Mouse (Mus musculus): Measurements from ENCODE around the gene Shroom4. TPM values are rescaled to one million over a fixed set of nuclear protein-coding genes. Genes with fewer than 3 reads are reported as not detected.
A peak's percentile ranks its signal among the peaks of the same experiment; 100 is the strongest.

Shroom4 gene
- 6.9 and 8.5 TPM in 2 replicates for polyA plus RNA-seq (2014; fragmentation: Nextera tagmentation; extraction: Ambion mirVana)

GRCm38 (mm10) chrX:6399626-6400397 is at the start of gene Shroom4:
TSS of gene Shroom4 (plus strand) at chrX:6399854.
- Histone ChIP-seq H3K27ac (replicated peaks; ENCODE audit: low read depth, low read length) (peak within 1 kb of the TSS; percentile 81), H3K36me3 (ENCODE audit: control insufficient read depth, insufficient read depth, low read length) (no peaks in the 10 kb centered on the region), H3K27me3 (replicated peaks; ENCODE audit: control insufficient read depth, insufficient read depth, low read length) (no peaks in the 10 kb centered on the region), H3K9ac (ENCODE audit: low read depth, low read length) (peak within 1 kb of the TSS; percentile 76), H3K9me3 (ENCODE audit: control insufficient read depth, low read length) (no peaks in the 10 kb centered on the region), H3K4me2 (ENCODE audit: low read depth, low read length) (peak within 1 kb of the TSS; percentile 55), H3K4me1 (ENCODE audit: control insufficient read depth, insufficient read depth, low read length) (no peaks in the 10 kb centered on the region; the same call in 1 of the 2 replicates), H3K4me3 (ENCODE audit: low read depth, low read length) (peak within 1 kb of the TSS; percentile 60)
- DNase-seq (ENCODE audit: low spot score) (peak; percentile 95), ATAC-seq (ENCODE audit: low read depth) (peak; percentile 97)
- WGBS, result 14% methylated on average over 36 of the region's 55 CpGs

DNA sequence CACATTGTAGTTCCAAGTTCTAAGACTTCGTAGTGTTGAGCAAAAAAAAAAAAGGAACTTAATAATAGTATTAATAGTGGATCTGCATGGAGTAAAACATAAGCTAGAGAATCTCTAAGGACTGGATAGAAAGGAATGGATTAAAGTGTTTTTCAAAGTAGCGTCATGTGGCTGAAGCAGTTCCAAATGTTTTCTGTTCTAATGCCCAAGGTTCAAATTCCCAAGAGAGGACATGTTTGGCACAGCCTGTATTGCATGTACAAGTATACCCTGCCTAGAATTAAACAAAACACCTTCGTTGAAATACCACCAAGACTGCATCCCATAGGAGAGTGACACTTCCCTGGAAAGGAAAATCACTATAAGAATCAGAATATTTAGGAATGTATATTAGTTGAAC is 42.8 kb upstream of the Shroom4 start:
- Histone ChIP-seq H3K27me3 (replicated peaks; ENCODE audit: control insufficient read depth, insufficient read depth, low read length) (no peaks in the 10 kb centered on the region), H3K4me3 (ENCODE audit: low read depth, low read length) (no peak overlapping the region), H3K9ac (ENCODE audit: low read depth, low read length) (no peak overlapping the region), H3K36me3 (ENCODE audit: control insufficient read depth, insufficient read depth, low read length) (no peaks in the 10 kb centered on the region), H3K4me1 (ENCODE audit: control insufficient read depth, insufficient read depth, low read length) (no peaks in the 10 kb centered on the region), H3K9me3 (ENCODE audit: control insufficient read depth, low read length) (no peaks in the 10 kb centered on the region), H3K4me2 (ENCODE audit: low read depth, low read length) (no peak overlapping the region), H3K27ac (replicated peaks; ENCODE audit: low read depth, low read length) (no peak overlapping the region)
- WGBS, result 66% methylated on average over 3 of the region's 3 CpGs
- ATAC-seq (ENCODE audit: low read depth) (no peak), DNase-seq (ENCODE audit: low spot score) (peak; percentile 0)

- Histone ChIP-seq H3K36me3 (ENCODE audit: control insufficient read depth, insufficient read depth, low read length) (no peaks in the 10 kb centered on the region), H3K4me1 (ENCODE audit: control insufficient read depth, insufficient read depth, low read length) (no peaks in the 10 kb centered on the region), H3K4me2 (ENCODE audit: low read depth, low read length) (no peak overlapping the region), H3K27me3 (replicated peaks; ENCODE audit: control insufficient read depth, insufficient read depth, low read length) (no peaks in the 10 kb centered on the region), H3K4me3 (ENCODE audit: low read depth, low read length) (no peak overlapping the region), H3K27ac (replicated peaks; ENCODE audit: low read depth, low read length) (no peak overlapping the region), H3K9ac (ENCODE audit: low read depth, low read length) (no peak overlapping the region), H3K9me3 (ENCODE audit: control insufficient read depth, low read length) (no peaks in the 10 kb centered on the region)
- WGBS, result 62% methylated on average over 6 of the region's 6 CpGs
- DNase-seq (ENCODE audit: low spot score) (no peak), ATAC-seq (ENCODE audit: low read depth) (no peak)
These were observed 42.0 kb upstream of the Shroom4 start for GRCm38 (mm10) chrX:6357503-6358114.

- no peaks in the 10 kb centered on the region for H3K36me3 ChIP-seq (ENCODE audit: control insufficient read depth, insufficient read depth, low read length)
- 81% methylated on average over 1 of the region's 1 CpGs for WGBS
These were observed 30.8 kb upstream of the Shroom4 start for GRCm38 (mm10) chrX:6368822-6369221.

GRCm38 (mm10) chrX:6370706-6371105 is 28.9 kb upstream of the Shroom4 start:
- ATAC-seq (ENCODE audit: low read depth) (no peak), DNase-seq (ENCODE audit: low spot score) (no peak)
- Histone ChIP-seq H3K27me3 (replicated peaks; ENCODE audit: control insufficient read depth, insufficient read depth, low read length) (no peaks in the 10 kb centered on the region), H3K4me3 (ENCODE audit: low read depth, low read length) (no peak overlapping the region), H3K9me3 (ENCODE audit: control insufficient read depth, low read length) (no peaks in the 10 kb centered on the region), H3K4me1 (ENCODE audit: control insufficient read depth, insufficient read depth, low read length) (no peaks in the 10 kb centered on the region), H3K27ac (replicated peaks; ENCODE audit: low read depth, low read length) (no peak overlapping the region), H3K9ac (ENCODE audit: low read depth, low read length) (no peak overlapping the region), H3K4me2 (ENCODE audit: low read depth, low read length) (no peak overlapping the region), H3K36me3 (ENCODE audit: control insufficient read depth, insufficient read depth, low read length) (no peaks in the 10 kb centered on the region)
- 75% methylated on average over 3 of the region's 3 CpGs for WGBS

More at GRCm38 (mm10) chrX:6368822-6369221, 30.8 kb upstream of the Shroom4 start:
- Histone ChIP-seq H3K4me2 (ENCODE audit: low read depth, low read length) (no peak overlapping the region), H3K27ac (replicated peaks; ENCODE audit: low read depth, low read length) (no peak overlapping the region), H3K4me3 (ENCODE audit: low read depth, low read length) (no peak overlapping the region), H3K9me3 (ENCODE audit: control insufficient read depth, low read length) (no peaks in the 10 kb centered on the region), H3K4me1 (ENCODE audit: control insufficient read depth, insufficient read depth, low read length) (no peaks in the 10 kb centered on the region), H3K27me3 (replicated peaks; ENCODE audit: control insufficient read depth, insufficient read depth, low read length) (no peaks in the 10 kb centered on the region), H3K9ac (ENCODE audit: low read depth, low read length) (no peak overlapping the region)
- DNase-seq (ENCODE audit: low spot score) (no peak), ATAC-seq (ENCODE audit: low read depth) (no peak)

DNA sequence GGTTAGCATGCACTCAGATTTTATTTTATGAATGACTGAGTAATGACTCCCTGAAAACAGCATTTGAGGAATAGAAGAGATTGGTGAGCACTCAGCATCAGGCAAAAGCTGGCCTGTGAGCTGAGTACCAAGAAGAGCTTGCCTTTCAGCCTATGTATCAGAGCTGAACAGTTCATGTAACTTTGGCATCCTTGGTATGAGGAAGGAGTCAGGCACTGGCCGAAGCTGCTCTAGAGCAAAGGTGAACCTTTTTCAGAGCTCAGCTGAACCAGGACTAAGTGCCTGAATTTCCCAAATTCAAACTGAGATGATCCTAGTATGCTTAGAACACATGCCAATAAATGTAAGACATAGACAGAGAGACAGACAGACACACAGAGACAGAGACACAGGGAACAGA is 5.8 kb upstream of the Shroom4 start:
- Histone ChIP-seq H3K27me3 (replicated peaks; ENCODE audit: control insufficient read depth, insufficient read depth, low read length) (no peaks in the 10 kb centered on the region), H3K9me3 (ENCODE audit: control insufficient read depth, low read length) (no peaks in the 10 kb centered on the region), H3K27ac (replicated peaks; ENCODE audit: low read depth, low read length) (no peak overlapping the region), H3K4me2 (ENCODE audit: low read depth, low read length) (no peak overlapping the region), H3K9ac (ENCODE audit: low read depth, low read length) (no peak overlapping the region), H3K4me3 (ENCODE audit: low read depth, low read length) (no peak overlapping the region), H3K4me1 (ENCODE audit: control insufficient read depth, insufficient read depth, low read length) (no peaks in the 10 kb centered on the region), H3K36me3 (ENCODE audit: control insufficient read depth, insufficient read depth, low read length) (no peaks in the 10 kb centered on the region)
- no peak for DNase-seq (ENCODE audit: low spot score)
- 58% methylated on average over 1 of the region's 1 CpGs for WGBS
- no peak for ATAC-seq (ENCODE audit: low read depth)

- Histone ChIP-seq H3K9me3 (ENCODE audit: control insufficient read depth, low read length) (no peaks in the 10 kb centered on the region), H3K4me1 (ENCODE audit: control insufficient read depth, insufficient read depth, low read length) (no peaks in the 10 kb centered on the region; the same call in 1 of the 2 replicates), H3K4me2 (ENCODE audit: low read depth, low read length) (peak overlapping the region; percentile 55), H3K27me3 (replicated peaks; ENCODE audit: control insufficient read depth, insufficient read depth, low read length) (no peaks in the 10 kb centered on the region), H3K9ac (ENCODE audit: low read depth, low read length) (0 out of 2 replicates have a peak overlapping the region, but pooled peaks have one; percentile 27), H3K27ac (replicated peaks; ENCODE audit: low read depth, low read length) (peak overlapping the region; percentile 81), H3K36me3 (ENCODE audit: control insufficient read depth, insufficient read depth, low read length) (no peaks in the 10 kb centered on the region), H3K4me3 (ENCODE audit: low read depth, low read length) (peak overlapping the region; percentile 60)
- WGBS, result 64% methylated on average over 1 of the region's 1 CpGs
- ATAC-seq (ENCODE audit: low read depth) (no peak), DNase-seq (ENCODE audit: low spot score) (no peak)
These were observed 461 bp upstream of the Shroom4 start for GRCm38 (mm10) chrX:6399193-6399592.

- ATAC-seq (ENCODE audit: low read depth), result peak; percentile 21
- WGBS, result 4% methylated on average over 5 of the region's 49 CpGs
- peak; percentile 52 for DNase-seq (ENCODE audit: low spot score)
- peak overlapping the region; percentile 81 for H3K27ac ChIP-seq (replicated peaks; ENCODE audit: low read depth, low read length)
- peak overlapping the region; percentile 60 for H3K4me3 ChIP-seq (ENCODE audit: low read depth, low read length)
- H3K4me2 ChIP-seq (ENCODE audit: low read depth, low read length), result peak overlapping the region; percentile 55
- H3K9me3 ChIP-seq (ENCODE audit: control insufficient read depth, low read length), result no peaks in the 10 kb centered on the region
- H3K9ac ChIP-seq (ENCODE audit: low read depth, low read length), result peak overlapping the region; percentile 76
- no peaks in the 10 kb centered on the region for H3K36me3 ChIP-seq (ENCODE audit: control insufficient read depth, insufficient read depth, low read length)
- no peaks in the 10 kb centered on the region for H3K27me3 ChIP-seq (replicated peaks; ENCODE audit: control insufficient read depth, insufficient read depth, low read length)
- H3K4me1 ChIP-seq (ENCODE audit: control insufficient read depth, insufficient read depth, low read length), result no peaks in the 10 kb centered on the region; the same call in 1 of the 2 replicates
These were observed 855 bp downstream of the Shroom4 start for GRCm38 (mm10) chrX:6400398-6401020.

Data from embryonic facial prominence, embryonic 14.5 days (tissue).